Mouse (Mus musculus) lung, adult 18-20 months (tissue): Measurements from ENCODE around the gene Hecw2.
A peak's percentile ranks its signal among the peaks of the same experiment; 100 is the strongest.

Source experiments
- DNase-seq, 2 experiments: peaks; one replicate each; pipeline ENCODE4 v3.0.0; 2022; ENCODE audit warnings: mixed read lengths in 2 of 2

Hecw2 gene

DNA sequence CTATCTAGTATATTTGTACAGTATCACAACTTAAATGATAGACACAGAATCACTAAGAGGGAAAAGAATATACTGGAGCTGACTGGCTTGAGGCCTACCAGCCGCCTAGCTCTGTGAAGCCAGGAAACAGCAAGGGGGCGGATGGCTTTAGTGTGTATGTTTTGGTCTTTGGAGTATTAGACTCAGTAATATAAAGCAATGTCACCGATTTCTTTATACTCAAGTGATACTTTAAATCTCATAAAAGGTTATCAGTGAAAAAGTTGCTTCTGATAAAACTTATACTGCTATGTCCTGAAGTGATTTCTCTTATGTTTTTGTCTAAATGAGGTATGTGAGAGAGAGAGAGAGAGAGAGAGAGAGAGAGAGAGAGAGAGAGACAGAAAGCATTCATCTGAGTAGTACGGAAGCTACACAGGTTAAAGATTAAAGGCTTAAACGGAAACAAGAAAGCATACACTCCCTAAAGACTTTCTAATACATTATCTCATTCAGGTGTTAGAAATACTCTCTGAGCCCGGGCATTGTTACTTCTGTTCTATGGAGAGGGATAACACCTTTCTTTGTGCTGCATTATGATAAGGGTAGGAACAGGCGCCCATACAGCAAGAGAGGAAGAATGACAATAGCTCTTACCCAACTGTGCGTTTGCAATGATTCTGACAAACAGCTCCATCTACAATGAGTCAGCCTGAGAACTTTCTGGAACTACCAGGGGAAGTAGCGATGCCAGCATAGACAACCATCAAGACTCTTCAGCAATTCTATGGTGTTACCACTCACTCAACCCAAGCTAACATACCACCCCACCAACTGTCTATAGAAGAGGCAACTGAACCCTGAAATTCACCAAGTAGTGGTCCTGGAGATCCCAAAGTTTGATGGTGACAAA, 370.3 kb downstream of the Hecw2 start:
- no peak for DNase-seq

DNA sequence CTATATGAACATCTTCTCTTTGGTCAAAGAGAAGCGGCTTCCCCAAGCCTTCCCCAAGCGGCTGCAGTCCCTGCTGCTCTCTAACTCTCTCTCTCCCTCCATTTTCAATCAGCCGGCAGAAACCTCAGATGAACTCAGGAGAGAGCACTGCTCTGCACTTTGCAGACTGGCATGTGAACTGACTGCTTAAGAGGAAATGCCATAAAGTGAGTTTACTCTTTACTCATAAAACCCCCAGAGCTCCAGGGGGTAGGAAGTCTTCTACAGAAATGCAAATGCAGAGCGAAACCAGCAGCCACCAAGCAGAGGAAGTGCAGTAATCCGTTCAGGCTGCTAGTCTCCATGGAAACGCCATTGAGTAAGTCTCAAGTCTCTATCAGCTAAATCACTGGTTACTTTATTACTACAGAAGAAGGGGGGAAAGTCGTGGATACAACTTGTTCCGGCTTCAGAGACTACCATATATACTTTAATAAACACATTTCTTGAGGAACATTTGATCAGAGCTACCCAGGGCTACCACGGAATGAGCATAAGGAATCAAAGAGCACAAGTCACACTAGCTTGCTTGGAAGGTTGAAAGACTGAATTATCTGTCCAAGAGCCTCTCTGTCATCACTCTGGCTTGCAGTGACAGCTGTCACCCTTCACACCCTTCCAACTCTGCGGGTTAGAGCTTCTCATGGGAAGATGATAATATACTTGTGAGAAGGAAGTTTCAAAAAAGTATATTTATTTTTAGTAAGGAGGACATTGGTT, 371.1 kb downstream of the Hecw2 start:
- peak; percentile 57 to 58 for DNase-seq

DNA sequence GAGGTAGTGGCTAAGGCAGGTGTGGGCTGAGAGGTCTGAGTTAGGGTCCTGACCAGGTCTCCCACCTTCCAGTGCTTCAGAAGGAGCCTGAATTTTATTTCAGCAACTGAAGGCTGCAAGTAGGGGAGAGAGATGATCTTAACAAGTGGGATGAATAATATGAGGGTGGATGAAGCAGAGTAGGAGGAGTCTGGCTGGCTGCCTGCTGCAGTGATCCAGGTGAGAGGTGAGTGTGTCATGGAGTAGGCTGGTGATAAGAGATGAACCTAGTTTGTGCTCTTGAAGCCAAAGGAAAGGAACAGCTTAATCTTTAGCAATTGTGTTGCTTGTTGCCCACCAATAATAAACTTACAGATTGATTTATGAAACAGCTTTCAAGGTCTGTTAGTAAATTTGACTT, 373.0 kb downstream of the Hecw2 start:
- no peak for DNase-seq

GRCm38 (mm10) chr1:53820041-53820632, 374.8 kb downstream of the Hecw2 start:
- no peak for DNase-seq

- no peak for DNase-seq
Measured at GRCm38 (mm10) chr1:53818072-53818862, 376.7 kb downstream of the Hecw2 start.

DNA sequence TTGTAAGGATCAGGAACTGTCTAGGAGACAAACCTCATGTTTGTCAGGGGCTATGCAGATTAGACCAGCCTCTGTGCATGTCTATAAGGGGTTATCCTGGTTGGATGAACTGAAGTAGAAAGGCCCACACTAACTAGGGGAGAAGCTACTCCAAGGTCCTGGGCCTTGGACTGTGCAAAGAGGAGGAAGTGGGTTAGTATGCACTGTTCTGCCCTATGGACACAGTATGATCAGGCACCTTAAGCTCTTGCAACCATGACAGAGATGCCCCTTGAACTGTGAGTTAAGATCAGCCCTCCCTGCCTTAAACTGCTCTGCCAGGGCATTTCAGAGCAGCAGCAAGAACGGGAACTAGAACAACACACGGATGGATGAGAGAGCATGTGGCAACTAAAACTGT, 378.6 kb downstream of the Hecw2 start:
- DNase-seq: no peak

DNA sequence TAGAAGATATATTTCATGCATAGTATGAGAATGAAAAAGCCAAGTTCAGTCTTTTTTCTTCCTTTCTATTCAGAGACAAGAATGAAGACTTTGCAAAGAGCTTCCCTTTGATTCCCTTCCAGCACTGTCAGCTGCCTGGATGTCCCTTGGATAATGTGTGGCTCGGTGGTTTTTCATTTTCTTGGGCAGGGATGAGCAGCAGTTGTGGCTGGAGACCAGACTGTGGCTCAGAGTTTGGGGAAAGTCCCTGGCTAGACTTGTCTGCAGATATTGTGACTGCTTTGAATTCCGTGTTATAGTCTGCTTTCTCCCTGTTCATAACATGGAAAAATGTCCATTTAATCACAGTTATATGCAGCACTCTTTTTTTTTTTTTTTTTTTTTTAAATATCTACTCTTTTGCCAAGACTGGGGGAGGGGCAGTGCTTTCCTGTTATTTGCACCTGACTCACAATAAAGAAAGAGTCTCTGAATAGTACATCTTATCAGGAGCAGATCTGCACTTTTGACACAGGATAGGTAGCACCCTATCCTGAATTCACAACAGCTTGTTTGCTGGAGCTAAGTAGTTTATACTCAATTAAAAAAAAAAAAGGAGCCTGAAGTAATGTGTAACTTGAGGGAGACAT, 380.8 kb downstream of the Hecw2 start:
- no peak for DNase-seq

- no peak for DNase-seq
Measured at GRCm38 (mm10) chr1:53811919-53812318, 383.0 kb downstream of the Hecw2 start.

GRCm38 (mm10) chr1:53808229-53808628, 386.7 kb downstream of the Hecw2 start:
- DNase-seq: no peak

DNA sequence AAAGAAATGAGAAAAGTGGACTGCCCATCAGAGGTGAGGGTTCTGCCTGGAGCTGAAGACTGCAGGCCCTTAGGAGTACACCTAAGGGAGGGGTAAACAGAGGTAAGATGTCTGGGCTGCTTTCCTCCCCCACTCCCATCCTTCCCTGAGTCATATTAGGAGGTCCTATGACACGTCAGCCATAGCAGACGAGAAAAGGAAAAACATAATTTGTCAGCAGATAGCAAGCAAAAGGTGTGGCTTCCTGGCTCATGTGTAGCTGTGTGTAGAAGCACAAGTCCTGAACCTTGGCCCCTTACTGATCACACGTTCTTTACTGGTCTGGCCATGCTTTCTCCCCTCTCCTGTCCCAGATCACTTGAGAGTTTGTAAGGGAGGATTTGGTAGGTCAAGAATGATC, 397.2 kb downstream of the Hecw2 start:
- DNase-seq: no peak

DNA sequence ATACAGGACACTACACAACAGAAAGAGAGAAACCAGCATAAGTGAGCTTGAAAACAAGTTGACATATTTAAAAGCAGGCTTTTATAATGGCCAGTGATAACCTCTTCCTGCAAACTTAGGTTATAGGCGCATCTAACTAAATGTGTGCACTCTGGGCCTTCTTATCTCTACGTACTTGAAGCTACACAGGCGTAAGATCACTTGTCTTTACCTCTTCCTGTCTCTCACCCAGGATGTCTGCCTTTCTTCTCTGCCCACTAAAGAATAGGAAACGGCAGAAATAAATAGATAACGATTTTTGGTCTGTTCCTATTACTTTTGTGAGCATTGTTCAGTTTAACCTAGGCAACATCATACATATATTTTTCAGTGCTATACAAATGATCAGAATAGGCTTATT, 397.9 kb downstream of the Hecw2 start:
- no peak for DNase-seq

GRCm38 (mm10) chr1:53796271-53796670, 398.7 kb downstream of the Hecw2 start:
- no peak for DNase-seq

DNA sequence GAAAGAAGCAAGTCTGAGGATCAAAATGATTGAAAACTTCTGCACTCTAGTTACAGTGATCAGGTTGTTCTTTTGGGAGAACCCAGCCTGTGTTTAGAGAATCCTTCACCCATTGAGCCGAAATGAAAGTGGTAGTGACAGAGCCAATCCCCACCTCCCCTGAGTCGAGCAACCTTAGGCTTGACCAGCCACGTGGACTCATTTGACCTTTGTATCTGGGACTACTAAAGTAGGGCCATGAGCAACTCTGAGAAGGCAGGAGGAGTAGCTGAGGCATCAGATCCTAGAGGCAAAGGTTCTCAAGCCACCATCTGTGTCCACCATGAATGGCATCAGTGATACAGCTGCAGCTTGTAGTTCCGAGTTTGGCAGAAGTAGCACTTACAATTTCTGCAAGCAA, 399.4 kb downstream of the Hecw2 start:
- no peak for DNase-seq

DNA sequence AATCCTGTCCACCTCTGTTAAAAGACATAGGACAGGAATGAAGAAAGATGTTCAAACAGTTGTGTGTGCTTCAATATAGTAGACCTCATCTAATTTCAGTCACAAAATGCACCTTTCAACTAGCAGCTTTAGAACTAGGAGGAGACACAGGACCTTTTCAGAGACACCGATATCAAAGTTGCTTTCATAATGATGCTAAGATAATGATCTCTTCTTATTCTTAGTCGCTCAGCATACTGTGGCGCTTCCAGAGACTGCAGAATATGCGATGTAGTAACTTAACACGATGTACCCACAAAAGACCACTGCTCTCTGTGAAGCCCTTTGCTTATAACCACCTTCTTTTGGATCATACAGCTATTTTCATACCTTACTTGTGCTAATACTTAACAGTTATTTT, 399.9 kb downstream of the Hecw2 start:
- DNase-seq: no peak

GRCm38 (mm10) chr1:53794279-53794678, 400.7 kb downstream of the Hecw2 start:
- DNase-seq: no peak

DNA sequence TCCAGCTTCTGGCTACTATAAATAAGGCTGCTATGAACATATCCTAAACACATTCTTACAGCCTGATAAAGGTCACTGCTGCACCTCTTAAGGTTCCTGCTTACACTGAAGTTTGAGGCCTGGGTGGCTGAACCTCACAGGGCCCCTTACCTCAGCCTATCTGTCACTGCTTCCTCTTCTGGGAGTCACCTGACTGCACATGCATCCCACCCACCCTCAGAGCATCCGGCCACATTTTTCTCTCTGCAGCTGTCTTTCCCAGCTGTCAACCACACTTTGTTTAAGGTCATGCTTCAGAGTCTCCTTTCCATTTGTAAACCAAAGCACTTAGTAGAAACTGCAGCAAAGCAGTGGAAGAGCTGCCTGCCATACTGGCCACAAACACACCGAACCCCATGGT, 403.6 kb downstream of the Hecw2 start:
- DNase-seq: peak; percentile 32 to 44

GRCm38 (mm10) chr1:53784721-53785418, 410.1 kb downstream of the Hecw2 start, which contains the start of gene Stk17b:
Stk17b (minus strand) TSS chr1:53785224.
- peak; percentile 93 to 94 for DNase-seq

DNA sequence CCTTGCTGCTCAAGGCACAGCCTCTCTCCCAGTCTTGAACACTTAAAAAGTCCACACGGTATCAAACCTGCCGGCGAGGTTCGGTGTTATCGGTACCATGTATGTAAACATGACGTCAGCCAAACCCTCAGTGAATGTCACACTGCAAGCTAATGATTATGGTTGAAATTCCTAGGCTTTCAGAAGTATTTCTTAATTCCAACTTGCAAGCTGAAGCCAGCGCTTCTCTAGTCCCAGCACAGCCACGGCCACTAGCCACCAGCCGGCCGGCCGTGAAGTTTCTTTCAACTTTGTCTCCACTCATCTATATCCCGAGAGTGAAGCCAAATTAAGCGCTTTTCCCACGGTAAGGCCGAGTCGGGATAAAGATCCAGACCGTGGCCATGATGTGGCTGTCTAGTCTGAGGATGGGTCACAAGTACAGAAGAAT, 410.7 kb downstream of the Hecw2 start:
- DNase-seq: peak; percentile 36 to 47

GRCm38 (mm10) chr1:53782956-53783355, 412.0 kb downstream of the Hecw2 start:
- DNase-seq: no peak

- DNase-seq: no peak
Measured at GRCm38 (mm10) chr1:53782079-53782478, 412.9 kb downstream of the Hecw2 start.

- DNase-seq: no peak
Measured at GRCm38 (mm10) chr1:53781311-53781710, 413.7 kb downstream of the Hecw2 start.
